21 mouse cellular contexts compared by ENCODE assay signal in genomic region chr11:53820516-53821170, GRCm38 (mm10). TPM values are rescaled to one million over a fixed set of nuclear protein-coding genes. Genes with fewer than 3 reads are reported as not detected.
"Had no signal": no experiment of that assay in that cellular context is flagged by ENCODE, and none has a peak within 500 bp of the region (broad histone marks: within the 10 kb centered on the region; RNA-seq: fewer than 3 reads in every experiment).

No protein-coding gene starts in this region.

- DNase-seq: kidney, adult 8-10 months; kidney, postnatal 10 days; kidney, postnatal 4 days; left cerebral cortex, postnatal 4 days; lung, adult 2 months; lung, postnatal 36 days; retina, postnatal 1 day; right cerebral cortex, postnatal 14 days; thymus, adult 2 months; thymus, postnatal 36 days had no signal

- H3K4me3 ChIP-seq: layer of hippocampus, adult 2 months; limb, embryonic 13.5 days; midbrain, embryonic 13.5 days; neural tube, embryonic 12.5 days; stomach, embryonic 15.5 days had no signal

- H3K9me3 ChIP-seq: limb, embryonic 13.5 days; midbrain, embryonic 13.5 days; neural tube, embryonic 12.5 days; stomach, embryonic 15.5 days had no signal

- H3K4me2 ChIP-seq: limb, embryonic 13.5 days; midbrain, embryonic 13.5 days; neural tube, embryonic 12.5 days; stomach, embryonic 15.5 days had no signal

- H3K27me3 ChIP-seq: limb, embryonic 13.5 days; midbrain, embryonic 13.5 days; neural tube, embryonic 12.5 days; stomach, embryonic 15.5 days had no signal

- ATAC-seq: lung, postnatal 0 days; midbrain, embryonic 13.5 days had no signal

- H3K4me1 ChIP-seq: limb, embryonic 13.5 days; midbrain, embryonic 13.5 days; neural tube, embryonic 12.5 days; stomach, embryonic 15.5 days had no signal

- H3K36me3 ChIP-seq: limb, embryonic 13.5 days; midbrain, embryonic 13.5 days; neural tube, embryonic 12.5 days; stomach, embryonic 15.5 days had no signal

- H3K27ac ChIP-seq: layer of hippocampus, adult 2 months; limb, embryonic 13.5 days; liver, embryonic 14.5 days; midbrain, embryonic 13.5 days; neural tube, embryonic 12.5 days; stomach, embryonic 15.5 days had no signal

- H3K9ac ChIP-seq: limb, embryonic 13.5 days; liver, embryonic 14.5 days; midbrain, embryonic 13.5 days; neural tube, embryonic 12.5 days; stomach, embryonic 15.5 days had no signal

RNA-seq across cellular contexts. Expression of gene Gm12216, which starts 38.4 kb away (rescaled TPM):
- polyA plus RNA-seq: neural tube, embryonic 12.5 days had no signal

RNA-seq across cellular contexts. Expression of gene Gm17334, which starts 47.7 kb away (rescaled TPM):
- total RNA-seq: layer of hippocampus, postnatal 10 days; left cerebral cortex, postnatal 4 days; liver, adult 2 months; neutrophil, adult 5-6 weeks had no signal
- polyA plus RNA-seq: liver, embryonic 14.5 days; midbrain, embryonic 13.5 days; neural tube, embryonic 12.5 days; testis, adult 2 months had no signal
